Mouse (Mus musculus) frontal cortex, adult 2 months (tissue): Measurements from ENCODE around the gene Gnat2. TPM values are rescaled to one million over a fixed set of nuclear protein-coding genes. Genes with fewer than 3 reads are reported as not detected.
A peak's percentile ranks its signal among the peaks of the same experiment; 100 is the strongest.

ENCODE experiments used
- DNase-seq, 2 experiments: peaks; one replicate each; pipeline ENCODE4 v3.0.0; 2022; ENCODE audit warnings: low spot score in 1 of 2; ENCODE audit errors: extremely low spot score in 1 of 2
- polyA plus RNA-seq: library from polyadenylated mRNA; depleted of rRNA; stranded (reverse); fragments of >200 nt; gene quantifications from 2 replicates; pipeline ENCODE4 v1.2.3, GENCODE M21; 2012; rRNA removed

Gene Gnat2
- 0.53 and 0.58 TPM in 2 replicates for polyA plus RNA-seq

DNA sequence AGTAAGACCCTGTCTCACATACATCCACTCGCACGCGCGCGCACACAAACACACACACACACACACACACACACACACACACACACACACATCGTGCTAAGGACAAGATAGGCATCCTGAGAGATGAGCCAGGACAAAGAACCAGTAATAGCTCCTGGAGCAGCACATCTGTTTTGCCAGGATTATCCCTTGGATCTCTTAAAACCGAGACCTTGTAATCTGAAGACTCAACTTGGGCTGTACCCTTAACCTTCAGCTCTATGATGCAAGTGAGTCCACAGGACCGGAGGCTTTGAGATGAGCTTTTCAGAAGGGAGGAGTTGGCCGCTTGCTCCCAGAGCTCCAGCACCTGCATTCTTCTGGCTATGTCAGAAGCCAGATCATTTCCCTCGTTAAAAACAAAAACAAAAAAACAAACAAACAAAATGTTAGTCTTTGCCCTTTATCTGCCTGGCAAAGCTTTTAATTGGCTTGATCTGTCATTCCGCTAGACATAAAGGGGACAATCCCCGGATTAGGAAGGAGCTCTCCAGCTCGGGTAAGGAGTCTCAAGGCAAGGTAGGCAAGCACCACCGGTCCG lies at the start of gene Gnat2:
Gnat2 (plus strand) TSS at position 254 of the 580 bp plus-strand sequence.
- DNase-seq, result no peak

DNA sequence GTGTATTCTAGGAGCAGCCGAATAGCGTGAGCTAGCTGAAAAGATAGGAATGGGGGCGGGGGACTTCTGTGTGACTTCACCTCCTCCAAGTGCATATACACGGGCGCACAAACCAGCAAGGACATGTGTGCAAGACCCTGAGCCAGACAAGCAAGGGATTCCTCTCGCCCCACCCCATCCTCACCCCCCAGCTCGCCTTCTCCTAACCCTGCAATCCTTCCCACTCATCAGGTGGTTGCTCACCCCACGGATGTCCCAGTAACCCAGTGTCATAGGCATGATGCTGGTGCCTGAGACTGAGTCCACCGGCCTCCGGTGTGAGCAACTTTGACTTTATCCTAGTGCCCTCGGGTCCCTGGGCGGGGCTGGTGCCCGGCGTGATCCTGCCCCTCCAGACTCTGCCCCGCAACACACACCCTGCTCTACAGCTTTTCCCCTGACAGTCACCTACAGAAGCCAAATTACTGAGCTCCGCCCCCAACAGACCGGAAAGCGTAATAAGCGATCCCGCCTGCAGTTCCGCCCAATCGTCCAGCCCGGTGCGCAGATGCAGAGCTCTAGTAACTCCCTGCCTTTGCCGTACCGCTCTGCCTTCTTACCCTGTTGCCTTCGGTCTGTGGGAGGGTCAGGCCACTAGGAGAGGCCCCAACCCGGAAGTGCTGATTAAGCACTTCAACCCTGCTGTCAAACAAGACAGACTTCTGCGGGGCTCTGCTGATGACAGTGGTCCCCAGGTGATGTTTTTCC lies 48.0 kb upstream of the Gnat2 start, which contains the start of gene Gstm4:
Gstm4 (minus strand) TSS at position 501 of the 747 bp plus-strand sequence.
- peak; percentile 78 to 90 for DNase-seq

DNA sequence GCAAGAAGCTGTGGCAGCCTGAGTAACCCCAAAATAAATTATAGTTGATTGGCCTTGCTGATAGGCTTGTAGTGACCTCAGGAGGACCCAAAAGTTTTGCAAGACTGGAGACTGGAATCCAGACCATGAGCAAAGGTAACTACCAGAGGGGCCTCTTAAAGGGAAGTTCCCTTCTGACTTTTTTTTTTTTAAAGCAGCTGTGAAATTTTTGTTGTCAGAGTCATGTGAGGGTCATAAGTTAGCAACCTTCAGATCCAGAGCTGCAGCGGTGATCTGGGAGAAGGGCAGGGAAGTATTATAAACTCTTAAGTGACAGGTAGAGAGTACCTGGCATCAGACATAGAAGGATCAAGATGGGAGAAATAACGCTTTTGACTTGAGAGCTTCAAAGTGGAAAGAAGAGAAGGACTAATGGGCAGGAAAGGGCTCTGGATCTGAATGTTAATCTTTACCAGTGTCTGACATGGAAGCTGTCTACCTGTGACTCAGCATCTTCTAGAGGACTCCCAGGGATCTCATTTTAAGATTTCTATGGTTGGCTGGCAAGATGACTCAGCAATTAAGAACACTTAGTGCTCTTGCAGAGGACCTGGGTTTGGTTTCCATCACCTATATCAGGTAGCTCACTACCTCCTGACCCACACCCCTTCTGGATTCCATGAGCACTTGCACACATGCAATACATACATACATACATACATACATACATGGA lies 45.5 kb upstream of the Gnat2 start:
- DNase-seq, result no peak

DNA sequence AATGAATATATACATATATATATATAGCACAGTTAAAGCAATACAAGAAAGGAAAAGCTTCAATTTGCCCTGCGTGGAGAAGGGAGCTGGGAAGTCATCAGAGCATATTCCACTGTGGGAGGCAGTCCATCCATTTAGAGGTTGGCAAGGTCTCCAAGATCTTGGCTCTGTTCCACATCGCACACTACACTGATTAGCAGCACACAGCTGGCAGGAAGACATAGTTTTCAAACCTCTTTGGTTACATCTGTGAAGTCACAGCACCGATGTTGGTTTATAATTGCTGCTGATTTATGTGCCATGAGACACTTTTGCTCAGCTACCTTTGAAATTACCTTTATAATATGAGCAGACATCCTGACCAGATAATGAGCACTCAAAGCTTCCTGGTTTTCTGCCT lies 44.3 kb upstream of the Gnat2 start:
- DNase-seq, result no peak

DNA sequence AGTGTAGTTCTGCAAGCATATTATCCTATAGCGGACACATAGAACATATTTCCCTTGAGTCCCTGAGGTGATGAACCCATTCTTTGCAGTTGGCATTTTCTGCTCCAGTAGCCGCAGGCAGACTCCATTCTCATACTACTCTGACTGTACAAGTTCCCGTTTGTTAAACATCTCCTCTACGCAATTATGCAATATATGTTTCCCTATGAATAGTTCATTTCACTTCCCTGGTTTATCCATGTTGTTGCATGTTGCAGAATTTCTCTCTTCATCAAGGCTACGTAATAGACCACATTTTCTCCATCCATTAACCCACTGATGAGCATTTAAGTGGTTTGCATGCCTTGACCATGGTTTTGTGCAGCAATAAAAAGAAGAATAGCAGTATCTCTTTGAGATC lies 42.1 kb upstream of the Gnat2 start:
- DNase-seq, result no peak

DNA sequence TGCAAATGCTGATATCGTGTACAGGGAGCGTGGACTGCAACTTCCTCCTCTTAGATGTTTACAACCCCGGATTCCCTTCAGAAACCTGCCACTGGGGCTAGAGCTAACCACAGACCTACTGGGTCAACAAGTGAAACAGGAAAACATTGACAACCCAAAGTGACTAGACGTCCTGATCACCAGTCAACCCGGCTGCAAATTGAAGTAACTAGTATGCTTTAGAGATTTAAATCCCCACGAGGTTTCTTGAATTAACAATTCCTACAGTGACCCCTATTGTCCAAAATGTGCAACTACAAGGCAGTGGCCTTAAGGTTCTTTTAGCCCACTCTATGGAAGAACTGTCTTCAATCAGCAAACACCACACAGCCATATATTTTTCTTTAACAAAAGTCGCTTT lies 31.2 kb upstream of the Gnat2 start:
- DNase-seq, result peak in 1 of 2 experiments; percentile 86

DNA sequence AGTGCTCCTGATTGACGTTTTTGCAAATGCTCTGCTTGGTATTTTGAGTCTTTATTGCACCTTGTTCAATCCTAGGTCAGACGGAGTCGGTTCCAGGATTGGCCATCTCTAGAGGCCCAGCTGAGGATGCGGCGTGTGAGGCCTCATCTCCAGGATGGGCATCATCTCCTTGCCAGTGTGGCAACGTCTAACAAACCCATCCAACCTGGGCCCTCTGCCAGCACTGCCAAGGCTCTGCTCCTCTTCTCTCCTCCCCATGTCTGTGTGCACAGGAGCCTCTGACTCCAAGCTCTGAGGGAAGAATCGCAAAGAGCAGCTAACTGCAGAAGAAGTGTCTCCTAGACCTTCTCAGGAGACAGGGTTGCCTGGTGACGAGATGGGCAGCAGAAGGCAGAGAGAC lies 29.9 kb upstream of the Gnat2 start:
- no peak for DNase-seq

DNA sequence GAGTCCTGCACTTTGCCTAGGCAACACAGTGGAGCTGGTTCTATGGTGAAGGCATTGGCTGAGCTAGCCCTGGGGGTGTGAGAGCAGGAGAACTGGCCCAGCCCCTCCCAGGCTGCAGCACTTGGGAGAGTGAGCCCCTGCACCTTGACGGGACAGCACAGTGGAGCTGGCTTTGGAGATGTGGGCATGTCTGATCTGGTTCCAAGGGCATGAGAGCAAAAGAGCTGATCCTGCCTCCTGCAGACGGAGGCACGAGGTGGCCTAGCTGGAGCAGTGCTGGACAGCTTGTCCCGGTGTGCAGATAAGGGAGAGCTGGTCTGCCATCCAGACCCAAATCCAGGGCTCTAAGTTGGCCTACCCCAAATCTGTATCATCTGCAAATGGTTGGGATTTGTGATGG lies 27.9 kb upstream of the Gnat2 start:
- DNase-seq, result no peak

DNA sequence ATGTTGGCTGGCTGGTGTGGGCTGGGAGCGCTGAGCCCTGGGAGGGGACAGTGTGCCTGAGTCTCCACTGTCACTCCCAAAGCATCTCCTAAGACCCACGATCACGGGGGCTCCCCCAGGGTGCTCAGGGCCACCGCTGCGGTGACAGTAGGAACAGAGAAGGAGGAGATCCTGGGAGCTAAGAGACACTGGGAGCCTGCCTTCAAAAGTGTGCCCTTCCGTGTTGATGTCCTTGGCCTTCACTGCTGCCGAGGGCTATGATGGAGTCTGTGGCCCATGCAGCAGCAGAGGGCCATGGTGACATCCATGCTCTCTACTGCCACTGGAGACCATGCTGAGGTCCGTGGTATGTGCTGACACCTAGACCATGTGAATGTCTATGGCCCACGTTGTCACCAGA lies 27.0 kb upstream of the Gnat2 start:
- no peak for DNase-seq

DNA sequence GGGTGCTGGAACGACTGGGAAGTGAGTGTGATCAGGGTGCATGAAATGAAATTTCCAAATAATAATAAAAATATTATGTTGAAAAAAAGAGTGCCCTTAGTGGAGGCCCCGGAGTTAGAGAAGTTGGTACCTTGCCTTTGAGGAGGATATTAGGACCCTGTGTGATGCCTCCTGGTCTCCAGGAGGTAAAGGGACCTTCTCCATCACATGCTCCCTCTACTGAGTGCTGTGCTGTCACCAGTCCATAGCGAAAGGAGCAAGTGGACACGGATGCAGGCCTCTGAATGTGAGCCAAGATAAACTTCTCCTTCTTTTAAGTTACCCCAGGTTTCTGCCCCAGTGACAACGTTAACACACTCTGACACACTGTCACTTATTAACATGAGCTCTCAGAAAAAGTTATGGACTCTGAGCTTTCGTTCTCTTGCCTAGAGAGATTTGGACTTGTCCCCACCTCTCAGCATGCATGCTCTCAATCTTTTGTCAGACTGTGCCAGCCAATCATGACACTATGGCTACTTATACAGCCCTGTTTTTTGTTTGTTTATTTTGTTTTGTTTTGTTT lies 25.1 kb upstream of the Gnat2 start:
- DNase-seq, result no peak

DNA sequence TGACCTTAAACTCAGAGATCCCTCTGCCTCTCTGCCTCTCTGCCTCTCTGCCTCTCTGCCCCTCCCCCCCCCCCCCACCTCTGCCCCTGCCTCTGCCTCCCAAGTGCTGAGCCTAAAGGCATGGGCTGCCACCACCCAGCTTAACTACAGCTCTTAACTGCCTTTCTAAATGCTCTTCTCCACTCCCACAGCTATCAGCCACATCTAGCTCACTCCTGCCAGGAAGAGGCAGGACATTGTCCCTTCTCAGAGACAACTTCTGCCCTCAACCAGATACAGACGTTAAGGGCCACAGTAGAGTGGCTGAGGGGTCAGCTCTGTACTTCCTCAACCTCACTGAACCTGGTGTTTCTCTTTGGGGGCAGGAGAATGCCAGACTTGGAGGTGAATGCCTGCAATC lies 23.8 kb upstream of the Gnat2 start:
- DNase-seq, result no peak

DNA sequence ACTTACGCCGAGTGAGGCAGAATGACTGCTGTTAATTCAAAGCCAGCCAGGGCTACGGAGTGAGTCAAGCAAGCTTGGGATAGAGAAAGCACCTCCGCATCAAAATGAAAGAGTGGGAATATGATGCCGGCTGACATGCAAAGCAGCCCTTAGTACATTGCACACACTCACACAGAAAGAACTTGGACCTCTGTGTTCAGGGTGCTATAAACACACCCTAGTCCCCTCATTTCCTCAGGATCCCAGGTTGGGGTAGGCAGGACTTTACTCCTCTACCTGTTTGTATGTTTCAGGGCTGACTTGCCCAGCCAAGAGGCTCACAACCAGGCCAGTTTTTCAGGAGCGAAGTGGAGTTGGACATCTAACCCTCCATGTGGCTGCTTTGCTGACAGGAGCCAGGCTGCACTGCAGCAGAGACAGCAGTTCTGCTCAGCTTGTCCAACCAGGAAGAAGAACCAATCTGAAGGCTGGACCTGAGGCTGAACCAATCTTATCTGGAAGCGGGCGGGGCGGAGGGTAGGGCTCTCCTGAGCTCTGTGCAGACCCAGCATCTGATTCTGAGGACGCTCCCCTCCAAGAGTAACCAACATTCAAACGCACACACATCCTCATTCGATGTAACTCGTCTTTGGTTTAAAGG lies 23.2 kb upstream of the Gnat2 start:
- peak in 1 of 2 experiments; percentile 17 for DNase-seq

DNA sequence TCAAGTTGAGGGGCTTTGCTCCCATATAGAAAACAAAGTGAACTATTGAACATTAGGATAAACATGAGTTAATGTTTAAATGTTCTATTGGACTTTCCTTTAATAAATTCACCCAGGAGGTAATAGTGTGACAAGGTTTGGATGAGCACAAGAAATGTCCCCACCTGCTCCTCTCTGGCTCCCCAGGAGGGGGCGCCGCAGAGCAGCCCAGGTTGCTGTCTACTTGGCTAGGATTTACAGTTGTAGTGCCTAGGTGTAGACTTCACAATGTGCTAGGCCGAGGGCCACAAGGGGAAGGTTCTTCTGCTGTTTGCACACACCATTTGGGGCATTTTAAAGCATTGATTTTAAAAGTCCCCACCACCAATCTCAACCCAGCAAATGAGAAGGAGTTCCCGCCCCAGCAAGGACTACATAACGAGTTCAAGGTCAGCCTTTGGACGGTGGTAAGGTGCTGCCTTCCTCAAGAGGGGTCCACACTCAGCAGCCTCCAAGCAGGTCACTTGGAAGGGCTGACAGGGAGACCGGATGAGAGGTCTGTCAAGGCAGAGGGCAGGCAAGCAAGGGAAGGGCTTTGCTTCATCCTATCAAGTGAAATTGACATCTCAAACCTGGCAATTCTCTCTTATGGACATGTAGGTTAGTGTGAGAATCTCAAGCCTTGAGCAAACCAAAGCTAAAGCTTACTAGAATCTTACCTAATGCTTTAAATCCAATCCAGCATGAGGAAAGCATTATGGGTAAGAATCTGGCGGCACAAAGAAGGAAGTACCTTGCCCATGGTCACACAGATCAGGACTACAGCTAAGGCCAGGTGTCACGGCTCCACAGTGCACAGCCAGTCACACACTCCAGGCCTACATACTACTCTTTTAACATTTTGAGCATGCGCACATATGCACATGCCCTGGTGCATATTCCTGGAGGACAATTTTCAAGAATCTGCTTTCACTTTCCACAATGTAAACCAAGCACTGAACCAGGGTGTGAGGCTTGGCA lies 22.0 kb upstream of the Gnat2 start:
- DNase-seq, result peak in 1 of 2 experiments; percentile 79

DNA sequence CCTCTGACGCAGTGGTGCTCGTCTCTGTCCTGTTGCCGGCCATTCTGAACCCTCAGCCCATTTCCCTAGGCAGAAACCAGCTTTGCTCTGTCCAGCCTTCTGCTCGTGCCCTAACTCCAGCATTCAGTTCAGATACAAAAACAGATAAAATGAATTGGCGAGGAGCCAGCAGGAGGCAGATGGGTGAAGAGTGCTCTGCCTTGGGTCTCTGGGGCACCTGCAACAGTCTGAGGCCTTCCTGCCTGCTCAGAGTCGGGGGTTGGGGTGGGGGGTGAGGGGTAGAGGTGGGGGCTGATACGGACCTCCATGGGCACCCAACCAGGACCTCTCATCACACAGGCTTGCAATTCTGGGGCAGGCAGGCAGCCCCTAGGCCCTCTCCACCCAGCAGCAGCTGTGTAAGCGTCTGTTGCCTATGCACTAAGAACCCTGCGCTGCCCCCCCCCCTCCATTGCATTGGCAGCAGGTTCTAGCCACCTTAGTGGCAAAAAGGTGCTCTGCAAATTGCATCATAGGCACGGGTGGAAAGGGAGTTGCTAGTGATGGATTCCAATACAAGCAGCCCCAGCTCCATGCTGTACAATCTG lies 19.5 kb upstream of the Gnat2 start:
- DNase-seq, result no peak

DNA sequence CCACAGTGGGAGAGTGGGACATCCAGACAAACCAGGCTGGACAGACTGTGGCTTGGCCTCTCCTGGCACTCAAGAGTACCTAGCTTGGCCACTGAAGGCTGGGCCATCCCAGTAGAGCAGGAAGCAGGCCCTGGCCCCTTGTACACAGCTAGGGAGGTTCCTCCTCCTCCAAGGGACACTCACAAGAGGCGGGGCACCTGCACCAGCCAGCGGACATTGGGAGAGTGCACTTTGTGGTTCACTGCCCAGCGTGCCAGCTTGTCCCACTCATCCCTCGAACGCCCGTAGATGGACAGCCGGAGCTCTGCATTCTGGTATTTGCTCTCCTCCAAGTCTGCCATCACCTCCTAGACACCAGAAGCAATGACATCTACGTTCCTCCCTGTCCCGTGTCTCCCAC lies 15.8 kb upstream of the Gnat2 start:
- DNase-seq, result no peak

DNA sequence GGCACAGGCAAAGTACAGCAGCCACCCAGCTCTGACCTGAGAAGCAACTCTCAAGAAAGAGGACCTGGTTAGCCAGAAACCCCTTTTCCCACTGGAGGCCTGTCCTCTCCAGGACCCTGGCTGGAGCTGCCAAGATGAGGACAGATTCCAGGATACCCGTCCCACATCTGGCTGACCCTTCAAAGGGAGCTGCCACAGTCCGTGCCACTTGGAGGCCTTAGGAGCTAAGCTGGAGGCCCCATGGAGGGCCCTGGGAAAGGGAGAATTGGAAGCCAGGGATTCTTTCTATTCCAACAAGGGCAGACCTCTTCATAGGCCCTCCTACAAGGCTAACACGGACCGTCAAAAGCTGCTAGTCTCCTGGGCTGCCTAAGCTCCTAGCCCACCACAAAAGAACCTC lies 10.9 kb upstream of the Gnat2 start:
- DNase-seq, result no peak

DNA sequence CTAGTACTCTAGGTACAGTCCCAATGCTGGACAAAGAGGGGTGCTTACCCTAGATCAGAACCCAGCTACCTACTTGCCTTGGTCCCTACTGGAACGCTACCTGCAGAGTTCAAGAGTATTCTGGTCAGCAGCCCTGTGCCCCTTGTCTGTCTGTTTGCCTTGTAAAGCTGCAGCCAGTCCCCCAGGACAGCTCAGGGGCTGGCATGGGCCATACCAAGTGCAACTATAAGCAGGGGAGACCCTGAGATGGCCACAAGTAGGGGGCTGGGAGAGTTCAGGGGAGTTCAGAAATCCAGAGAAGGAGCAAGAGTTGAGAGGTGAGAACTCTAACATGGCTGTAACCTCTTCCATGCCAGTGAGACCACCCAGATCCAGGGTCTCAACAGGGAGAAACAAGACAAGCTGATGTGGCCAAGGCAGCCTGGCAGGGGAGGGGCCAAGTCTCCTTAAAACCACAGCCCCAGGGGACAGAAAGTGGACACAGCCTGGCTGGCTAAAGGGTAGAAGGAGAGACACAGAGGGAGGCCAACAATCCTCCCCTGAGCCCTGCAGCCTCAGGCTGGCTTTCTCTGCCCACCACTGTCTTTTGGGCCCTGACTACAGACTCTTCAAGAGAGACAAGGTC lies 10.2 kb upstream of the Gnat2 start:
- DNase-seq, result no peak

DNA sequence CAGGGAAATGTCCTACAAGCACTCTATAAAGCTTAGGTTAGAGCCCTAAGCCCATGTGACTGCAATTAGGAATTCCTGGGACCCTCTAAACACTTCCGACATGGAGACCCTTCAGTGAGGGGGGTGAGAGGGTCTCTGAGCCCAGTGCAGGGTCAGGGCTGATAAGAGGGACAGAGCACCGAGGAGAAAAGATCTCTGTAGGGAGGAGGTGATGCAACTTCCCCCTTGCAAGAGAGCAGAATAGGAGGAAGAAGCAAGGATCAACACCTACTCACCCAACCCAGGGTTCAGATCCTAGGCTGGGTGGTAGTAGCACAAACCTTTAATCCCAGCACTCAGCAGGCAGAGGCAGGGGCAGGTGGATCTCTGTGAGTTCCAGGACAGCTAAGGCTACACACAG lies 9.4 kb upstream of the Gnat2 start:
- no peak for DNase-seq

DNA sequence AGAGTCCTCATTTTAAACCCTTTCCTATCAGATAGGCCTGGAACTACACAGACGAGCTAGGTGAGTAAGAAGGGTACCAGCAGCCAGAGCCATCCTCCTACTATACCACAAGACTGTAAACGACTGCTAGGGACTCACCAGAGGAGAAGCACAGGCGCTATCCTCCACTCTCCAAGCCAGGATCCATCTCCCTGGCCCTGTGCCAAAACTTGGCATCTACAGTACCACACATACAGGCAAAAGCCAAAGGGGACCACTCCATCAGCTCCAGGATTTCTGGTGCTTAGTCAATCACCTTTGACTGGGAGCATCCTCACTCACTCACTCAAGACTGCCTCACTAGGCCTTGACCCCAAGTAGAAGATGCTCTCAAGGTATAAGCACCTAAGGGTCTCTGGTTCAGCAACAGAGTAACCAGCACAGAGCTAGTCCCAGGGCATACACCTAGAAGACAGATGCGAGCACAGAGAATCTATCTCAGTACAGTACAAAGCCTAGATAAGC lies 8.6 kb upstream of the Gnat2 start:
- DNase-seq, result no peak
